Mouse (Mus musculus) heart, adult 2 months (tissue): ENCODE data around the gene Gm7534.

ENCODE experiments used
- CTCF ChIP-seq: fragments of 200-600 bp; IDR thresholded peaks from 2 replicates; pipeline ENCODE4 v1.8.1; 2022; ENCODE audit warnings: antibody characterized with exemption, mild to moderate bottlenecking, moderate library complexity
- POLR2A ChIP-seq: fragments of 200-500 bp; IDR thresholded peaks from 2 replicates; pipeline ENCODE4 v1.6.1; 2011; ENCODE audit warnings: mild to moderate bottlenecking, low read depth, low read length, control low read depth; ENCODE audit not compliant: insufficient read depth

GRCm38 (mm10) chr4:134230431-134230830, 27.6 kb upstream of the Gm7534 start:
- no peak for TF ChIP-seq CTCF
- no peak for TF ChIP-seq POLR2A
